Comparison of ENCODE assay signal across 11 mouse cellular contexts in the genomic region with DNA sequence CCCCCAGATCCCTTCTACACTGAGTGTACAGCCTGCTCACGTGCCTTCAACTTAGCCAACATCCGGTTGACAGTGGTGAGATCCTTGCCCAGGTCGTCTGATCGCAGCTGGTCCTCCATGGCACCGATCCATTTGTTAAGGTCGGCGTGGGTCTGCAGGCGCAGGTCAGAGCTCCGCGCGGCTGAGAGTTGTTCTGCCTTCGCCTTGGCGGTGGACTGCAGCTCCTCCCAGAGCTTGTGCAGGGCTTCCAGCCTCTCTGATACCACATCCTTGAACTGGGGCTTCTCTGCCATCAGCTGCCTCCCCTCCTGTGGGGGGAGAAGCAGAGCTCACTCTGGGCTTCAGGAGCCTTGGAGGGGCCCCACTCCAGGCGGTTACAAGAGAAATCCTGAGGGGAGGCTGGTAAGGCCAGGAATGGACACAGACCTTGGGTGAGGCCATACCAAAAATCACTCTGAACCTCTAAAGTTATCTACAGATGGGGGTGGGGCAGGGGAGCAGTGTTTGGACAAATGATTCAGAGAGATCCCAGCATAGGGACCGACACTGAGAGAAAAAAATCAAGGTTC.
DNase-seq lines count a peak whose midpoint lies in the region.
"Had no signal": no experiment of that assay in that cellular context is flagged by ENCODE, and none has a peak within 500 bp of the region (broad histone marks: within the 10 kb centered on the region; RNA-seq: fewer than 3 reads in every experiment).

No protein-coding gene starts in this region.

- peak; percentile 54 to 59 for DNase-seq in cerebellum, postnatal 10 days
- DNase-seq in cerebellum, adult 11 months: no peak
- DNase-seq in ovary, adult 18-20 months (ENCODE audit: low spot score): peak; percentile 64
- no peak for DNase-seq in ovary, postnatal 10 days (ENCODE audit: low spot score)
- DNase-seq in ES-CJ7 (ENCODE audit: low read depth, low spot score): peak; percentile 20
- no peak for DNase-seq in embryo, embryonic 10.5 days (ENCODE audit: low spot score)
- no peak for DNase-seq in layer of hippocampus, adult 9-10 months (ENCODE audit: low spot score)
- DNase-seq: gastrocnemius, postnatal 36 days; heart, adult 11 months; heart, postnatal 10 days; kidney, adult 11 months had no signal

Comparison
In these comparisons a context has a peak if more than half of its experiments do, and no peak if none do; other contexts are left out.
1. DNase-seq: peak in cerebellum, postnatal 10 days (2 of 2), ovary, adult 18-20 months (single experiment) and ES-CJ7 (single experiment); none in cerebellum, adult 11 months (single experiment), ovary, postnatal 10 days (single experiment), embryo, embryonic 10.5 days (single experiment) and layer of hippocampus, adult 9-10 months (single experiment).